In the genomic region with DNA sequence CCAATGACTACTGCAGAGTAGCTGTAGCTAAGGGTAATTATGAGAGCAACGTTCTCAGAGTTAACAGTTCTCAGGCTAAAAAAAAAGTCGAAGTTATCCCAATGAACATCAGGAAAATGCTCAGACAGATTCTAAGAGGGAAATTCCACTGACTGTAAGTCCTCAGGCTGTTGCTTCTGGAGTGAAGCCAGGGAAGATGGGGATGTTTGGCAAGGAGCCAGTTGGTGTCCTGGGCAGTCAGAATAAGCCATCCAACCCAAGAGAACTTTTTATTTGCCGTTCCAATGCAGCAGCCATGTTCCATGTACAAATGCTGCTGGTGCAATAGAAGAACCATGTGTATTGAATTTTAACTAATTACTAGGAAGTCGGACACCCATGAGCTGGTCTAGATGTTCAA, we compare ENCODE assay signal across 14 mouse cellular contexts. TPM values are rescaled to one million over a fixed set of nuclear protein-coding genes. Genes with fewer than 3 reads are reported as not detected.
DNase-seq lines count a peak whose midpoint lies in the region; ATAC-seq and TF ChIP-seq lines count a peak whose summit lies in the region.
"Had no signal": no experiment of that assay in that cellular context is flagged by ENCODE, and none has a peak within 500 bp of the region (broad histone marks: within the 10 kb centered on the region; RNA-seq: fewer than 3 reads in every experiment).

No protein-coding gene starts in this region.

- no peaks in the 10 kb centered on the region for H3K36me3 ChIP-seq in heart, embryonic 13.5 days
- H3K36me3 ChIP-seq in lung, embryonic 14.5 days (ENCODE audit: insufficient read depth), result no peaks in the 10 kb centered on the region
- H3K36me3 ChIP-seq: forebrain, embryonic 10.5 days; liver, embryonic 15.5 days had no signal

- H3K9ac ChIP-seq in heart, embryonic 13.5 days, result no peak overlapping the region
- H3K9ac ChIP-seq in lung, embryonic 14.5 days, result no peak overlapping the region
- H3K9ac ChIP-seq: liver, embryonic 15.5 days had no signal

- no peak overlapping the region for H3K4me2 ChIP-seq in heart, embryonic 13.5 days
- H3K4me2 ChIP-seq in lung, embryonic 14.5 days, result no peak overlapping the region
- H3K4me2 ChIP-seq: liver, embryonic 15.5 days had no signal

- H3K4me1 ChIP-seq in heart, embryonic 13.5 days, result peaks cover 40% of the 10 kb centered on the region
- H3K4me1 ChIP-seq in lung, embryonic 14.5 days (ENCODE audit: insufficient read depth), result peaks cover 4% of the 10 kb centered on the region; the same call in 1 of the 2 replicates
- H3K4me1 ChIP-seq in lung, adult 2 months (ENCODE audit: control insufficient read depth, insufficient read depth, low read length), result peaks cover 3% of the 10 kb centered on the region; the same call in 1 of the 2 replicates
- H3K4me1 ChIP-seq: forebrain, embryonic 10.5 days; liver, embryonic 15.5 days had no signal

- WGBS in heart, embryonic 13.5 days, result 43% methylated on average over 4 of the region's 4 CpGs
- 51% methylated on average over 4 of the region's 4 CpGs for WGBS in lung, embryonic 14.5 days
- WGBS in lung, adult 2 months, result 54% methylated on average over 4 of the region's 4 CpGs

- TF ChIP-seq POLR2A in lung, adult 2 months (IDR thresholded peaks at IDR 0.05; ENCODE audit: borderline replicate concordance, extremely low read depth, low read depth, low read length), result no peak

- peak overlapping the region; percentile 8; the same call in 1 of the 2 replicates for H3K27ac ChIP-seq in heart, embryonic 13.5 days (replicated peaks)
- no peak overlapping the region for H3K27ac ChIP-seq in lung, embryonic 14.5 days (ENCODE audit: low read depth)
- H3K27ac ChIP-seq: forebrain, embryonic 10.5 days; liver, embryonic 15.5 days had no signal

- no peak for TF ChIP-seq CTCF in lung, embryonic 14.5 days (IDR thresholded peaks at IDR 0.05; ENCODE audit: low read depth)
- TF ChIP-seq CTCF in lung, adult 2 months (IDR thresholded peaks at IDR 0.05; ENCODE audit: insufficient read depth, low read length), result no peak

- intact Hi-C loops in heart, postnatal 36 days (cut with DNase I), result no loop called here

- peaks cover 38% of the 10 kb centered on the region for H3K27me3 ChIP-seq in heart, embryonic 13.5 days (replicated peaks)
- H3K27me3 ChIP-seq in lung, embryonic 14.5 days (ENCODE audit: insufficient read depth, low read length), result peaks cover 11% of the 10 kb centered on the region; the same call in 1 of the 2 replicates
- H3K27me3 ChIP-seq: CH12.LX had no signal

- H3K9me3 ChIP-seq in heart, embryonic 13.5 days, result no peaks in the 10 kb centered on the region
- H3K9me3 ChIP-seq in lung, embryonic 14.5 days (ENCODE audit: low read depth, low read length), result no peaks in the 10 kb centered on the region
- H3K9me3 ChIP-seq: forebrain, embryonic 10.5 days; liver, embryonic 15.5 days had no signal

- no peak overlapping the region for H3K4me3 ChIP-seq in heart, embryonic 13.5 days
- no peak overlapping the region for H3K4me3 ChIP-seq in lung, embryonic 14.5 days (ENCODE audit: low read depth, low read length)
- no peak overlapping the region for H3K4me3 ChIP-seq in lung, adult 2 months (replicated peaks; ENCODE audit: extremely low read depth, low read depth, low read length)
- H3K4me3 ChIP-seq: forebrain, embryonic 10.5 days; liver, embryonic 15.5 days had no signal

- no peak for DNase-seq in heart, postnatal 36 days
- DNase-seq in lung, embryonic 14.5 days, result peak; percentile 87
- DNase-seq in lung, adult 2 months, result no peak
- DNase-seq in adrenal gland, postnatal 25 days, result peak; percentile 45
- DNase-seq in lung, postnatal 14 days, result peak; percentile 60
- no peak for DNase-seq in frontal cortex, postnatal 25 days (ENCODE audit: low spot score in 2 of 2)
- DNase-seq: embryo, embryonic 11 days; gastrocnemius, postnatal 14 days; thymus, postnatal 36 days had no signal

- ATAC-seq in heart, embryonic 13.5 days (ENCODE audit: extremely low read depth, insufficient number of reproducible peaks, low FRiP score, low TSS enrichment), result no peak
- ATAC-seq in lung, embryonic 14.5 days (ENCODE audit: insufficient read depth), result peak; percentile 55; the same call in 1 of the 2 replicates
- ATAC-seq: midbrain, embryonic 16.5 days had no signal

RNA-seq across cellular contexts. Expression of gene Adamts8, which starts 8.2 kb away (rescaled TPM):
- 8.1 and 8.7 TPM in 2 replicates for polyA plus RNA-seq in heart, embryonic 13.5 days (2015; fragmentation: Nextera tagmentation; extraction: Ambion mirVana)
- 1 to 10 TPM; 3.2 to 4.0 TPM for total RNA-seq in heart, postnatal 36 days (2021)
- polyA plus RNA-seq in lung, embryonic 14.5 days (2014; fragmentation: Nextera tagmentation; extraction: Ambion mirVana), result 2.0 and 3.1 TPM in 2 replicates
- 8.6 and 11.8 TPM in 2 replicates for polyA plus RNA-seq in lung, adult 2 months (2012; rRNA removed)
- 0.43 TPM in 1 of 2 replicates, not detected in the other for total RNA-seq in adrenal gland, postnatal 25 days (2021)
- total RNA-seq: CH12.LX had no signal

RNA-seq across cellular contexts. Expression of gene Adamts15, which starts 28.3 kb away (rescaled TPM):
- 7.9 and 9.0 TPM in 2 replicates for polyA plus RNA-seq in heart, embryonic 13.5 days (2015; fragmentation: Nextera tagmentation; extraction: Ambion mirVana)
- 1 to 10 TPM; 5.5 to 7.0 TPM for total RNA-seq in heart, postnatal 36 days (2021)
- polyA plus RNA-seq in lung, embryonic 14.5 days (2014; fragmentation: Nextera tagmentation; extraction: Ambion mirVana), result 6.2 and 6.4 TPM in 2 replicates
- 26.6 and 29.6 TPM in 2 replicates for polyA plus RNA-seq in lung, adult 2 months (2012; rRNA removed)
- total RNA-seq in adrenal gland, postnatal 25 days (2021), result 4.6 and 5.7 TPM in 2 replicates
- total RNA-seq: CH12.LX had no signal

Comparison
In these comparisons a context has a peak if more than half of its experiments do, and no peak if none do; other contexts are left out.
1. DNase-seq: peak in lung, embryonic 14.5 days (single experiment), adrenal gland, postnatal 25 days (single experiment) and lung, postnatal 14 days (single experiment); none in heart, postnatal 36 days (0 of 2), lung, adult 2 months (single experiment) and frontal cortex, postnatal 25 days (0 of 2).